Comparison of ENCODE assay signal across 18 mouse cellular contexts in genomic region chr5:67520251-67520650, GRCm38 (mm10).
"Had no signal": no experiment of that assay in that cellular context is flagged by ENCODE, and none has a peak within 500 bp of the region (broad histone marks: within the 10 kb centered on the region; RNA-seq: fewer than 3 reads in every experiment).

No protein-coding gene starts in this region.

- H3K27ac ChIP-seq: liver, embryonic 14.5 days; midbrain, embryonic 10.5 days; midbrain, embryonic 13.5 days; neural tube, embryonic 13.5 days; neural tube, embryonic 15.5 days; stomach, embryonic 15.5 days; stomach, postnatal 0 days had no signal

- ATAC-seq: midbrain, embryonic 13.5 days; midbrain, embryonic 16.5 days had no signal

- H3K36me3 ChIP-seq: midbrain, embryonic 10.5 days; midbrain, embryonic 13.5 days; neural tube, embryonic 13.5 days; neural tube, embryonic 15.5 days; stomach, embryonic 15.5 days had no signal

- H3K9ac ChIP-seq: liver, embryonic 14.5 days; lung, embryonic 14.5 days; midbrain, embryonic 13.5 days; neural tube, embryonic 13.5 days; neural tube, embryonic 15.5 days; stomach, embryonic 15.5 days had no signal

- H3K4me2 ChIP-seq: lung, embryonic 14.5 days; midbrain, embryonic 13.5 days; neural tube, embryonic 13.5 days; neural tube, embryonic 15.5 days; stomach, embryonic 15.5 days had no signal

- H3K4me3 ChIP-seq: midbrain, embryonic 10.5 days; midbrain, embryonic 13.5 days; myocyte; neural tube, embryonic 13.5 days; neural tube, embryonic 15.5 days; stomach, embryonic 15.5 days had no signal

- H3K4me1 ChIP-seq: midbrain, embryonic 10.5 days; midbrain, embryonic 13.5 days; neural tube, embryonic 13.5 days; neural tube, embryonic 15.5 days; stomach, embryonic 15.5 days had no signal

- DNase-seq: lung, adult 18-20 months; lung, embryonic 14.5 days; lung, postnatal 10 days; lung, postnatal 4 days; right cerebral cortex, postnatal 14 days; spleen, adult 18-20 months; thymus, adult 2 months; thymus, postnatal 25 days; thymus, postnatal 4 days had no signal

- H3K9me3 ChIP-seq: midbrain, embryonic 10.5 days; midbrain, embryonic 13.5 days; neural tube, embryonic 13.5 days; neural tube, embryonic 15.5 days; stomach, embryonic 15.5 days had no signal

- H3K27me3 ChIP-seq: midbrain, embryonic 13.5 days; neural tube, embryonic 13.5 days; neural tube, embryonic 15.5 days; stomach, embryonic 15.5 days had no signal
